Mouse (Mus musculus) right cerebral cortex, postnatal 10 days (tissue): Measurements from ENCODE around the gene Lrch4.

Experiments
- DNase-seq, 2 experiments: peaks; one replicate each; pipeline ENCODE4 v3.0.0; 2021; ENCODE audit warnings: low spot score in 2 of 2

The Lrch4 gene

GRCm38 (mm10) chr5:137686127-137686790 lies 57.3 kb downstream of the Lrch4 start:
- DNase-seq, result no peak

- no peak for DNase-seq
Measured at GRCm38 (mm10) chr5:137689974-137690373, 61.1 kb downstream of the Lrch4 start.

- DNase-seq, result no peak
Measured at GRCm38 (mm10) chr5:137690531-137690930, 61.6 kb downstream of the Lrch4 start.
